Mouse (Mus musculus): Measurements from ENCODE around the gene Faah.

Faah gene

GRCm38 (mm10) chr4:115952758-115953157 lies 65.0 kb downstream of the Faah start:
- DNase-seq (ENCODE audit: low spot score in 2 of 2), result peak; percentile 50 to 72

DNA sequence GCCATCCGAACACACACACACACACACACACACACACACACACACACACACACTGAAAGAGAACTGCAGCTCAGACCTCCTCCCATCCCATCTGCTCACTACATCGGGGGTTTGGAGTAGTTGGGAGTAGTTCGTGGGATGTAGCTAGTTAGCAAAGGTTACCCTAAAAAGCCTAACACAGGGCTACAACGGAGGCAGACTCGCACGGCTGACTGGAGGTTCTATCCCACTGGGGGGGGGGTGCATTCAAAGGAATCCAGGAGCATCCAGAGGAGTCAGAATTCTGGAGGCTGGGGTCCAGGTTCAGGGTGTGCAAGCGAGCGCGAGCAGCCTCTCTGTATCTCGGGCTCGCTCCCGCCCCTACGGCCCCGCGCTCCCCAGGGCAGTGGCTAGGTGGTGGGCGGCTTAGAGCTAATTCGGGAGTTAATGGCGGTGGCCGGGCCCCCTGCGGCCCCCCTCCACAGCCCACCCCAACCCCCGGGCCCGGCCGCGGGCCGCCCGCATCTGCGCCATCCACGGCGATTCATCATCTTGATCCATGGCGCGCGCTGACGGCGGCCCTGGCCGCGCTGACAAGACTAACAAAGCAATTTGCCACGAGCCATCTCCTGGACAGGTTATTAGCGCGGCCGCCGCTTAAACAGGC lies 73.9 kb downstream of the Faah start:
- no peak for DNase-seq (ENCODE audit: low spot score in 2 of 2)

DNA sequence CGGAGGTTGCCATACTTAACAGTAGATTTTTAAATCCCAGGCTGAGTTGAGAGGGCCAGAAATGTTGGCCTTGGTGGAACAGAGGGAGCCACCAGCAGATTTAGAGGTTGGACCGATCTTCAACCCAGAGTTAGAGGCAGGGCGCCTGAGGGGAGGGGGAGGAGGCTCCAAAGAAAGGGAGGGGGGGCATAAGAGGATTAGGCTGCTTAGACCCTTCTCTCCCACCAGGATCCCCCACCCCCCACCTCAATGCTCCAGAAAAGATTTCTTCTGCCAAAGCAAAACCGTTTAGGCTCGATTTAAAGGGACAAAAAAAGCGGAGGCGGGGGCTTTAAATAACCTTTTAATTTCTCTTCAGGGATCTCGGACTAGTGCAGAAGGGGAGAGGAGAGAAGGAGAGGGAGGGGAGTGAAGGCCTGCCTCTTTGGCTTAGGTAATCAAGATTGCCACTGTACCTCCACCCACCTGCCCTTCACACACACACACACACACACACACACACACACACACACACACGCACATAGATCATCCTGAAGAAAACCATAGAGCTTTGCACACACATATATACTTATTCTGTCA lies 76.4 kb downstream of the Faah start:
- no peak for DNase-seq (ENCODE audit: low spot score in 2 of 2)

DNA sequence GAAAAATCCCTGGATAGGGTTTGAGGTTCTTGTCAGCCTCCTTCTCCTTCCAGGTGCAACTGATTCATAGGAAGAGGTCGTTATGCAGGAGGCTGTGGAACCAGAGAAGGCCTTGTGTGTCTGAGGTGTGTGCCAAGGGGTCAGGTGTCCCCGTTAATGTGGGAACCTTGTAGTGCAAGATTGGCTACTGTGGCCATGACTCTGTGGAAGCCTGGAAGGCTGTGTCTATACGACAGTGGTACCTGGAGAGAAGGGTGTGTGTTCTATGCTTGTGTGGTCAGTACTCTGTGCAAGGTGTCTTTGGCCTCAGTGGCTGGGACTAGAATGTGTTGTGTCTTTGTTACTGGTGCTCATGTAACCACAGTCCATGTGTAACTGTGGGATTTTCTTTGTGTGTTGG lies 77.0 kb downstream of the Faah start:
- DNase-seq (ENCODE audit: low spot score in 2 of 2), result no peak

DNA sequence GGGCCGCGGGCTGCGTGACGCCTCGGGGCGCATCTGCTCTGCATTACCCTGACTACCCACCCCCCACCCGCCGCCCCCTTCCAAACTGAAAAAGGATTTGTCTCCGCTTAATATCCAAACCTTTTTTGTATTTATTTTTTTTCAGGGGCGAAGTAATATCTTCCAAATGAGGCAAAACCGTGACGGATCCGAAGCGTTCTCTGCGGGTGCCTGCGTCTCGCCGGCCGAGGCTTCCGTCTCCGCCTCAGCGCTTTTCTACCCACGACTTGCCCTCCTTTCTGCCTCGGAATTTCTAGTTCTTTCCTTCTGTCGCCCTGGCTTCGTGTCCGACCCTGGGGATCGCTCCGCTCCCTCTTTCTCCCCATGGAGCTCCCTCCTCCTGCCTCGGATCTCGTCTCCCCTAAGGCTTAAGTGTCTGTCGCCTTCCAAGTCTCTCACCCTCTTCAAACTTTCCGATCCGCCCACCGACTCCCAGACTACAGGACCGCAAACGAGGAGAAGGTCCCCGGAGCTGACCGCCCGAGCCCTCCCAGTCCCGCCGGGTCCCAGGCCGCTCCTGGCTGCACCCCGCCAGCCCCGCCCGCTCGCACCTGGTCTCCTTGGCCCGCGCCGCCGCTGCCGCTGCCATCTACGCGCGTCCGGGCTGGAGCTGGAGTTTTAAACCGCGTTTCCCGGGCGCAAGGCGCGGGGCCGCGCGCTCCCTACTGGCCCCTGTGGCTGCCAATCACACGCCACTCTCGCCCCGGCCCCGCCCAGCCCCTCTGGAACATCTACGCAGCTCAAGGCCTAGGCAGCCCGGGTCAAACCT lies 78.2 kb downstream of the Faah start, which contains the start of gene Dmbx1:
Gene Dmbx1, minus strand, starts transcription at position 632 of the 808 bp plus-strand sequence.
- no peak for DNase-seq (ENCODE audit: low spot score in 2 of 2)

DNA sequence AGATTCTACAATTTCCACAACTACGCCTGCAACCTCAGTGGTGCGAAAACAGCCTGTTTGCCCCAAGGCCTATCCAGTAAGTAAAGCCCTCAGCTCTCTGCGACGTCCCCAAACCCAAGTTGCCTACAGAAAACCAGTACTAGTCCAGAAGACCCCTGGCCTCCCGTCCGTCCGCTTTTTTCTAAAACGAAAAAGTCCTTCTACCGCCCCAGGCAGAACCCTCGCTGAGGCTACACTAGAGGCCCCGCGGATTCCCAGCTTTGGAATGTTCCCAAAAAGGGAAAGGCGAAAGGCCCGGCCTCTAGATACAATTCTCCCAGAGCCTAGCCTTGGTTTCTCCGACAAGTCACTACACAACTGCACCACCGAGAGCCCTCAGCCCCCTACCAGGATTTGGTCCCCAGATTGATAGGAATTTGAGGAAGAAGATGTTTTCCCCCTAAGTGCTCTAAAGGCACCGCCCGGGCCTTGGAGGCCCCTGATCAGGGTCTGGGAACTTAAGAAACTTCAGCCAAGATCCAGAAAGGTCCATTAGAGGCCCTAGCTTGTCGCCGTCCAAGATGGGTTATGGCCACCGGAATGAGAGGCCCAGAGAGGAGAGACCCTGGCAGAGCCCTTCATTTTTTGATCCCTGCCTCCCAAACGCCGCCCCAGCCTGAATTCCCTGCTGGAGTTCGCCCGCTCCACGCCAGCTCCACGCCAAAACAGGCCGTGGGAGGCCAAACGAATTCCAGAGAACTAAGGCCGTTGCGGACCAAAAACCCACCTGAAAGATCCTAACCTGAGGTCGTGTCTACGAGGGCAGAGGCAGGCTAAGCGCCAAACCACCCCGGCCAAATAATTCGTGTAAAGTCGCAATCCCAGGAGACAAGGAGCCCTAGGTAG lies 79.2 kb downstream of the Faah start:
- peak in 1 of 2 experiments; percentile 36 for DNase-seq (ENCODE audit: low spot score in 2 of 2)

DNA sequence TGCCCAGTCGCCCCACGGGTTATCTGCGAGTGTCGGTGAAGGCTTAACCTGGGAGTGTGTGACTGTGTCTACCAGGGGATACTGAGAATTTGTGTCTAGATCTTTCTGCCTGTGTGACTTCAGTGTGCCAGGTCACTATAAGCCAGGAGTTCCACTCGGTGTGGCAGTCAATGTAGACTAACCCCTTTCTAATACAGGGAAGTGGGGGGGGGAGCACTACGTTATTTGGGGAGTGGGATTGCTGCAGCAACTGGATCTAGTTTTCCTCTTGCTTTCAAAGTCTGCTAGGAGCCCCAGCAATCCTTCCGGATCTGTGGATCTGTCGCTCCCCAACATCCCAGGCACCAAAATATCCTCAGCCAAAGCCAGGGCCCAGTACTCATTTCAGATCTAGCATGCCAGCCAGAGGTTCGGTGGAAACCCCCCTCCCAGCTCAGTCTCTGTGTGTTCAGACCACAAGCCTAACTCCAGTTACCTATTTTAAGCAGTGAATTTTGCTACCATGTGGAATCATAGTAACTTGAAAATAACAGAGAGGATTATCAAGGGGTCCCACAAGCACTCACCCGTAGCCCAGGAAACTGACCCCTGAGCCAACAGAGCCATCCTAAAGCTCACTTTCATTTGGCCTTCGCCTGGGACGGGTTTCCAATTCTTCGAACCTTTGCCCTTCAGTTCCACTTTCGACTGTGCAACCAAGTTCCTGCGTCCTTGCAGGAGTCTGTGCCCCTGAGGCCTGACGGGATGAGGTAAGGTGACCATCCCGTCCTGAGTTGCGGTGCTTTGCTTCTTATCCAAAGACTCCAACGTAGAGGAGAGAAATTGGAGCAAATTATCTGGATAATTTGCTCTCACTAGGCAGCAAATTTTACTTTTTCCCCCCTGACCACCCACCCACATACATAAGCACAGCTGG lies 80.4 kb downstream of the Faah start:
- DNase-seq (ENCODE audit: low spot score in 2 of 2), result no peak

DNA sequence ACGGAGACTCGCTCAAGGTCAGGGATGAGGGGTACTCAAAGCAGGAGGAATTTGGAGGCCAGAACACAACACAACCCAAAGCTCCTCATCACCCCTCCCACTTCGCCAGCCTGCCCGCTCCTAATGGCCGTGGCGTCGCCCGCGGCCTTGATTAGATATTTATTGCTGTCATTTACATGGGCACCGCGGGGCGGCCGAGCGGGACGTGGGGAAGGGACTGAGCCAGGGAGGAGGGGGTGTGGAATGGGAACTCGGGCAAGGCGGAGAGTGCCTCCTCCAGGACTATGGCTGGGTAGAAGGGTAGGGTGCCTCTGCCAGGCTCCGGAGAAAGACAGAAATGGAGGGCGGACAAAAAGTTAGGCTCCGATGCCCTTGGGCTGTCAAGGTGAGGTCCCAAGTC lies 81.1 kb downstream of the Faah start:
- DNase-seq (ENCODE audit: low spot score in 2 of 2), result no peak

DNA sequence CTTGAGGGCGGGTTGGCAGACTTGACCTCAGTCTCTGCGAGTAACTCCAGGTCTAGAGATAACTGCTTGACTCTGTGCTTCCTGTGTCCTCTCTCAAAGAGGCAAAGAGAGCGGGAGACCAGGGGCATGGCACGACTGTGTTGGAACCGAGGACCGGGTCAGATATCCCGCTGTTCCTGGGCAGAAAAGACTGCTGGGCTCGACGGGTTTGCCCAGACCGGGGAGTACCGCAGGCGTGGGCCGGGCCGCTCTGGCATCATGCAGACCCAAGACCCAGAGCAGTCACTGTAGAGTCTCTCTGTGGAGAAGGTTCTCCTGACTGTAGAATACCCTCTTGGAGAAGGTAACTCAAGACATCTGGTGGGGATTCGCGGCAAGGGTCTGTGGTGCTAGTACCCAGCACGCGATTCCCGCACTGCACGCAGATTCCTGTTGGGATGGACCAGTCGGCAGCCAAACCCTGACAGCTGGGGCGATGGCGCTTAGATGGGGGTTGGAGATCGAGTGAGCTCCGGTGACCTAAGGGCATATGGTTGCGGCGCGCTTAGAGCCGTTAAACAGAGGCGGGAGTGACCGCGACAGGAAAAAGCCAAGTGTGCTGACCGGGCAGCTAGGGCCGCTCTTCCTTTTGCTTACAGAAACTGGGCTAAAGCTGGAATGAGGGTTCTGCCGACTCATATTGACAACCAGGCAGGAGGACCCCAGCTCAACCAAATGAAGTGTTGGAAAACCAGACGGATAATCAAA lies 81.7 kb downstream of the Faah start:
- no peak for DNase-seq (ENCODE audit: low spot score in 2 of 2)

- DNase-seq (ENCODE audit: low spot score in 2 of 2), result no peak
Measured at GRCm38 (mm10) chr4:115931556-115932088, 86.1 kb downstream of the Faah start.

GRCm38 (mm10) chr4:115927637-115928036 lies 90.1 kb downstream of the Faah start:
- DNase-seq (ENCODE audit: low spot score in 2 of 2), result no peak

DNA sequence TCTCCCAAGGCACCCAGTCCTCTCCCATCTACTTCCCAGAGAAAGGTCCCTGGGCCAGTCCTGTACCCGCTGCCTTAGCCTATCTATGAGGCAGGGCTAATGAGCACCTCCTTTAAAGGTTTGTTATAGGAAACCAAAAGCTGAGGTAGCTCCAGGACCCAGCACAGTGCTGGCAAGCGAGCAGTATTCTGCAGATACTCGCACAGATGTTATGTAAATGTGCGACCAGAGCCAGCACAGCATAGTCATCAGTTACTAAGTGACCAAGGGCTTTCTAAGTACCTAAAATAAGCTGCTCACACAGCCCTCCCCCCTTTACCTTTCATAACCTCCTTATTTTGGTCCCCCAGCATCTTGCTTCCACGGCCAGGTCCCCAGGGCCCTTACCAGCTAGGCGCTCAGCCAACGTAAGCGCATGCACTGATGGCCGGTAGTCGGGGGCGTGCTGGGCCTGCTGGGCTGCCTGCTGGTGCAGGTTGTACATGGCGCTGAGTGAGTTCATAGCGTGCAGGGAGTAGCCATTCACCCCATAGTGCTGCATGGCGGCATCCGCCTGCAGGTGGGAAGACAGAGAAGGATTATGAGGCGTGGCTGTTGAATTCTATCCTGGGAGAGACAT lies 94.4 kb downstream of the Faah start:
- no peak for DNase-seq (ENCODE audit: low spot score in 2 of 2)

DNA sequence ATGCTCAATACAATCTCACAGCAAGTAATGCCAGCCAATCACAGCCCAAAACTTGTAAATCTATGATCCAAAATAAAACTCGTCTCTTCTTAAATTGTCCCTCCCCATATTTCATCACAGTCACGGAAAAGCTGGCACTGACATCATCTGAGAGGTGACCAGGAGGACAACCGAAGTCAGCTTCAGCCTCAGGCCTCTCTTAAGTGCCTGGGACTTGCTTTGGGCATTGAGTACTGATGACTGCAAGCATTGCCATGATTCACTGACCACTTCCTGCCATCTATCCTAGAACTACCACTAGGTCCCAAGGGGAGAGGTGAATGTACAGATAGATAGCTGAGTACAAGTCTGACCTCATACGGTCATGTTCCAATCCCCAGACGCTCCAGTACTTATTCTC lies 95.0 kb downstream of the Faah start:
- no peak for DNase-seq (ENCODE audit: low spot score in 2 of 2)

DNA sequence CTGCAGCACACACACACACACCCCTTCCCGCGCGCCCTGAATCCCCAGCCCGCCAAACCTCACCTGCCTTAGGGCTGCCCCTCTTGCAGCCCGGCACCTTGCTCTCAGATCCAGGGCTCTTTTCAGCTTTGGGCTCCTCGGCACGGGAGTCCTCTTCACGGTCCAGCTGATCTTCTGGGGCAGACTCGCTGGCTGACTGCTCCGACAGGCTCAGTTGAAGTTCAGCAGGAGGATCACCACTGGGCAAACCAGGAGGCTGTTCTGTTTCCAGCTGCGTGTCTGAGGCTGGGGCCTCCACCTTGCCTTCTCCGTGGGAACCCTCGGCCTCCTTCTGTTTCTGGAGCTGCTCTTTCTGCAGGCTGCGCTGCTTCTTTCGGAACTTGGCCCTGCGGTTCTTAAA lies 97.8 kb downstream of the Faah start:
- DNase-seq (ENCODE audit: low spot score in 2 of 2), result no peak

Measured in right cerebral cortex, postnatal 10 days (tissue).